Comparison of ENCODE assay signal across 19 mouse cellular contexts in the genomic region with DNA sequence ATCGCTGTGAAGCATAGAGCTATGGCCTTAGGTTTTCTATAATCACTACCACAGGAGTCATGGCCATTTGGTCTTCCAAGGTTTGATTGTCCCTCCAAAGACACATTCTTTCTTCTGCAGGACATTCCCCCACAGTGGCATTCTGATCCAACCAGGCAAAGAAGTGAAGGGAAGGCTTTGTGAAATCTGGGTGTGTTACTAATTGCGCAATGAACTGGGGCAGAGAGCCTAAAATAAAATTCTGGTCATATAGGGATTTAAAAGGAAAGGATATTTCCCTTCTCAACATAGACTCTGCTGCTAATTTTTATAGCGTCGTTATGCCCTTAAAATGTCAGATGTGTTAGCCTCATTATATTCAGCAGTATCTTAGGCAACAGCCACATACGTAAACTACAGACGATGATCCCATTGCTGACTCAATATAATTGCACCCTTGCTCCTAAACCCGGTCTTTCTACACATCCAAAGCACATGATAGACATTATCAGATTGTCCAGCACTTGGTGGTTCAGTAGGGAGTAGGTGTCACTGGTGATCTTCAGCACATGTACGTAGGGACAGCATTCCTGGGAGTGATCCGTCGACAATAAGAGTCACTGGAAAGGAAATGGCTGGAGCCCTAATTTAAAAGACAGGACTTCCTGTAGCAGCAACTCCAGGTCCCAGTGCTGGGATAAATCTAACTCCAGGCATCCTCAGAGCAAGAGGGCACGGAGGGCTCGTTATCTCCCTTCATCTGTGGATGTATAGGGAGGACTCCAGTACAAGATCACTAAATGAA.
DNase-seq lines count a peak whose midpoint lies in the region; ATAC-seq and TF ChIP-seq lines count a peak whose summit lies in the region.
"Had no signal": no experiment of that assay in that cellular context is flagged by ENCODE, and none has a peak within 500 bp of the region (broad histone marks: within the 10 kb centered on the region; RNA-seq: fewer than 3 reads in every experiment).

No protein-coding gene starts in this region.

- no peaks in the 10 kb centered on the region for H3K9me3 ChIP-seq in heart, postnatal 0 days (replicated peaks; ENCODE audit: control insufficient read depth, low read length)
- H3K9me3 ChIP-seq in heart, embryonic 12.5 days (replicated peaks): no peaks in the 10 kb centered on the region
- no peaks in the 10 kb centered on the region for H3K9me3 ChIP-seq in lung, postnatal 0 days (ENCODE audit: low read length)

- no peaks in the 10 kb centered on the region for H3K27me3 ChIP-seq in heart, postnatal 0 days (ENCODE audit: control insufficient read depth, insufficient read depth, low read length)
- no peaks in the 10 kb centered on the region for H3K27me3 ChIP-seq in heart, embryonic 12.5 days (replicated peaks)
- no peaks in the 10 kb centered on the region for H3K27me3 ChIP-seq in lung, postnatal 0 days (replicated peaks; ENCODE audit: insufficient read depth, low read length)
- H3K27me3 ChIP-seq: CH12.LX had no signal

- DNase-seq in adrenal gland, postnatal 14 days: peak; percentile 20
- DNase-seq in adrenal gland, postnatal 36 days: no peak
- DNase-seq in heart, postnatal 0 days (ENCODE audit: low spot score): no peak
- peak; percentile 46 for DNase-seq in lung, postnatal 0 days (ENCODE audit: low spot score)
- no peak for DNase-seq in lung, postnatal 25 days (ENCODE audit: low spot score)
- no peak for DNase-seq in frontal cortex, postnatal 10 days (ENCODE audit: low spot score in 2 of 2)
- DNase-seq: cerebellum, adult 9-11 months; kidney, postnatal 4 days; layer of hippocampus, adult 9-11 months; left cerebral cortex, postnatal 4 days; liver; lung, adult 2 months; midbrain, embryonic 14.5 days had no signal

- no peak overlapping the region for H3K9ac ChIP-seq in heart, postnatal 0 days (replicated peaks; ENCODE audit: low read depth, low read length)
- H3K9ac ChIP-seq in heart, embryonic 12.5 days: no peak overlapping the region
- H3K9ac ChIP-seq in lung, postnatal 0 days (replicated peaks; ENCODE audit: low read depth): no peak overlapping the region

- H3K4me3 ChIP-seq in heart, postnatal 0 days (ENCODE audit: low read depth, low read length): no peak overlapping the region
- H3K4me3 ChIP-seq in heart, embryonic 12.5 days: no peak overlapping the region
- no peak overlapping the region for H3K4me3 ChIP-seq in lung, postnatal 0 days (ENCODE audit: low read depth, low read length)
- H3K4me3 ChIP-seq: left cerebral cortex, adult 2 months had no signal

- WGBS in heart, postnatal 0 days: 50% methylated on average over 12 of the region's 12 CpGs
- WGBS in heart, embryonic 12.5 days: 56% methylated on average over 12 of the region's 12 CpGs
- WGBS in lung, postnatal 0 days: 65% methylated on average over 12 of the region's 12 CpGs

- no peak overlapping the region for H3K27ac ChIP-seq in heart, postnatal 0 days (ENCODE audit: low read depth)
- no peak overlapping the region for H3K27ac ChIP-seq in heart, embryonic 12.5 days (ENCODE audit: poor library complexity, severe bottlenecking)
- no peak overlapping the region for H3K27ac ChIP-seq in lung, postnatal 0 days (ENCODE audit: low read length)
- H3K27ac ChIP-seq: left cerebral cortex, adult 2 months had no signal

- no peak for TF ChIP-seq CTCF in heart, postnatal 0 days (IDR thresholded peaks at IDR 0.05; ENCODE audit: low read depth)
- TF ChIP-seq CTCF in lung, postnatal 0 days (IDR thresholded peaks at IDR 0.05): no peak

- ATAC-seq in heart, postnatal 0 days (ENCODE audit: insufficient read depth, low read depth): peak; percentile 44; the same call in 1 of the 2 replicates
- no peak for ATAC-seq in heart, embryonic 12.5 days (ENCODE audit: insufficient number of reproducible peaks, low FRiP score)
- ATAC-seq in lung, postnatal 0 days: peak; percentile 40
- ATAC-seq: forebrain, embryonic 16.5 days; hindbrain, embryonic 16.5 days; intestine, embryonic 16.5 days had no signal

- TF ChIP-seq EP300 in heart, postnatal 0 days (IDR thresholded peaks at IDR 0.05; ENCODE audit: low read depth): 0 out of 2 replicates have a peak, but pooled peaks have one; percentile 24
- TF ChIP-seq EP300 in lung, postnatal 0 days (IDR thresholded peaks at IDR 0.05): no peak

- H3K4me2 ChIP-seq in heart, postnatal 0 days (ENCODE audit: low read depth, low read length): no peak overlapping the region
- no peak overlapping the region for H3K4me2 ChIP-seq in heart, embryonic 12.5 days
- H3K4me2 ChIP-seq in lung, postnatal 0 days (replicated peaks; ENCODE audit: low read depth, low read length): no peak overlapping the region

- no peaks in the 10 kb centered on the region for H3K36me3 ChIP-seq in heart, postnatal 0 days (replicated peaks; ENCODE audit: control insufficient read depth, insufficient read depth, low read length)
- H3K36me3 ChIP-seq in heart, embryonic 12.5 days: no peaks in the 10 kb centered on the region
- no peaks in the 10 kb centered on the region for H3K36me3 ChIP-seq in lung, postnatal 0 days (ENCODE audit: insufficient read depth, low read length)

- no peaks in the 10 kb centered on the region for H3K4me1 ChIP-seq in heart, postnatal 0 days (ENCODE audit: control insufficient read depth, insufficient read depth)
- no peaks in the 10 kb centered on the region for H3K4me1 ChIP-seq in heart, embryonic 12.5 days (replicated peaks)
- H3K4me1 ChIP-seq in lung, postnatal 0 days (ENCODE audit: insufficient read depth, low read depth, low read length): no peaks in the 10 kb centered on the region

Comparison
In these comparisons a context has a peak if more than half of its experiments do, and no peak if none do; other contexts are left out.
1. DNase-seq: peak in adrenal gland, postnatal 14 days (single experiment) and lung, postnatal 0 days (single experiment); none in adrenal gland, postnatal 36 days (0 of 2), heart, postnatal 0 days (single experiment), lung, postnatal 25 days (single experiment) and frontal cortex, postnatal 10 days (0 of 2).